Mouse (Mus musculus): Measurements from ENCODE around the gene Haus7.
"Not testable (repeated sequence)": the region's sequence is repeated elsewhere in the genome, so short reads cannot be mapped to it uniquely, and the experiment has no call there.

Gene Haus7

GRCm38 (mm10) chrX:73458877-73459392, at the start of gene Haus7:
Gene Haus7, minus strand, starts transcription at chrX:73459044.
- peak; percentile 88 for DNase-seq (ENCODE audit: low spot score)

- no peak for DNase-seq (ENCODE audit: low spot score)
Observed at GRCm38 (mm10) chrX:73506577-73506976, 47.7 kb upstream of the Haus7 start.

- no peak for DNase-seq (ENCODE audit: low spot score)
Observed at GRCm38 (mm10) chrX:73505130-73505735, 46.4 kb upstream of the Haus7 start.

GRCm38 (mm10) chrX:73496746-73497145, 37.9 kb upstream of the Haus7 start:
- no peak for DNase-seq (ENCODE audit: low spot score)

- DNase-seq (ENCODE audit: low spot score), result not testable (repeated sequence)
Observed at GRCm38 (mm10) chrX:73493567-73493966, 34.7 kb upstream of the Haus7 start.

GRCm38 (mm10) chrX:73490804-73491203, 32.0 kb upstream of the Haus7 start:
- no peak for DNase-seq (ENCODE audit: low spot score)

GRCm38 (mm10) chrX:73490186-73490585, 31.3 kb upstream of the Haus7 start:
- no peak for DNase-seq (ENCODE audit: low spot score)

- DNase-seq (ENCODE audit: low spot score), result peak; percentile 20
Observed at GRCm38 (mm10) chrX:73486920-73487319, 28.1 kb upstream of the Haus7 start.

GRCm38 (mm10) chrX:73484870-73485269, 26.0 kb upstream of the Haus7 start:
- DNase-seq (ENCODE audit: low spot score), result no peak

GRCm38 (mm10) chrX:73484076-73484475, 25.2 kb upstream of the Haus7 start:
- no peak for DNase-seq (ENCODE audit: low spot score)

- no peak for DNase-seq (ENCODE audit: low spot score)
Observed at GRCm38 (mm10) chrX:73483484-73483810, 24.6 kb upstream of the Haus7 start, which contains the start of gene Bgn. Gene Bgn, plus strand, starts transcription at chrX:73483602.

GRCm38 (mm10) chrX:73482643-73483483, 24.0 kb upstream of the Haus7 start:
- DNase-seq (ENCODE audit: low spot score), result no peak

GRCm38 (mm10) chrX:73480334-73480733, 21.5 kb upstream of the Haus7 start:
- DNase-seq (ENCODE audit: low spot score), result no peak

- no peak for DNase-seq (ENCODE audit: low spot score)
Observed at GRCm38 (mm10) chrX:73479656-73480055, 20.8 kb upstream of the Haus7 start.

GRCm38 (mm10) chrX:73477500-73477899, 18.7 kb upstream of the Haus7 start:
- DNase-seq (ENCODE audit: low spot score), result no peak

- no peak for DNase-seq (ENCODE audit: low spot score)
Observed at GRCm38 (mm10) chrX:73476621-73477020, 17.8 kb upstream of the Haus7 start.

GRCm38 (mm10) chrX:73475658-73476256, 16.9 kb upstream of the Haus7 start:
- DNase-seq (ENCODE audit: low spot score), result no peak

GRCm38 (mm10) chrX:73474340-73475165, 15.7 kb upstream of the Haus7 start:
- no peak for DNase-seq (ENCODE audit: low spot score)

- no peak for DNase-seq (ENCODE audit: low spot score)
Observed at GRCm38 (mm10) chrX:73471764-73472163, 12.9 kb upstream of the Haus7 start.

- no peak for DNase-seq (ENCODE audit: low spot score)
Observed at GRCm38 (mm10) chrX:73468752-73469151, 9.9 kb upstream of the Haus7 start.

GRCm38 (mm10) chrX:73468330-73468729, 9.5 kb upstream of the Haus7 start:
- no peak for DNase-seq (ENCODE audit: low spot score)
